Mouse (Mus musculus): ENCODE data around the gene Vps11. TPM values are rescaled to one million over a fixed set of nuclear protein-coding genes. Genes with fewer than 3 reads are reported as not detected.

Gene Vps11
- total and polyA plus RNA-seq, 3 experiments = 13.9 to 15.5 (median 15.3) TPM

DNA sequence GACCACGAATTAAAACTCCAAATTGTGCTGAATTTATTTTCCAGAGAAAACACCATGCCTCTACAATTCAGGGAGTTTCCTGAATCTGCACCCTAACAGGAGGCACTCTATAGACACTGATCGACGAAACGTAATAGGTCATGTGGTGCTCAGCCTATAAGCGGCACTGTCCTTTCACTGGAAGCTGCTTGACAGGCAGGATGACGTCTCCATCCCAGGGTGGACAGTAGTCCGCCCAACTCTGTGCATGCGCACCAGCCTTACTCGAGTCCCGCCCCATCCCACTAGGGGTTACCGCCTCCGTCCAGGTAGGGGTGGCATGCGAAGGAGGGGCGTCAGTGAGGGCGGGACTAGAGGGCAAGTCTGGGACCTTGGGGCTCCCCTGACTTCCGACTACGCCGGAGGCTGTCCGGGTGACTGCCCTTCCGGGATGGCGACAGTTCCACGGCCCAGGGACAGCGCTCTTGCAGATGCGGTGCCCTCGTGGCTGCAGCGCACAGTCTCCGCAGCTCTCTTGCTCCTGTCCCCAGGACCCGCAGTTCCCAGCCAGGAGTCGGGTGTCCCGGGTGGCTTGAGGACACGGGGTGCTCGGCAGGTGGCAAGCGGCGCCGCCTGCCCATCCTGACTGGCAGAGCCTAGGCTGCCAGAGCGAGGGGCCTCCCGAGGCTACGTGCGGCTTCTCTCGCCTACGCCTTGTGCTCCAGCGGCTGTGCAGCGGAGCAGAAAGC lies 35.4 kb upstream of the Vps11 start, which contains the start of gene Slc37a4:
Gene Slc37a4 (plus strand): TSS at position 169 of the 728 bp plus-strand sequence.
- TF ChIP-seq EP300 (IDR thresholded peaks at IDR 0.05; ENCODE audit: insufficient read depth, low read depth, low read length) = peak; percentile 71; the same call in 1 of the 2 replicates
- TF ChIP-seq CTCF (IDR thresholded peaks at IDR 0.05) = peak; percentile 18
- TF ChIP-seq POLR2A (IDR thresholded peaks at IDR 0.05; ENCODE audit: insufficient read depth, low read depth, low read length) = peak; percentile 84
- intact Hi-C loops (cut with DNase I) = no loop called here
- peak; percentile 92 to 97 for DNase-seq
- H3K9ac ChIP-seq (ENCODE audit: low read depth, low read length) = peak within 1 kb of the TSS; percentile 77
- peak within 1 kb of the TSS; percentile 96 for H3K27ac ChIP-seq
- WGBS = under 1% methylated on average over 43 of the region's 43 CpGs
- no peaks in the 10 kb centered on the region for H3K36me3 ChIP-seq (ENCODE audit: control insufficient read depth, insufficient read depth, low read length)
- H3K4me3 ChIP-seq = peak within 1 kb of the TSS; percentile 58
- H3K79me2 ChIP-seq (replicated peaks; ENCODE audit: control insufficient read depth, insufficient read depth, low read length) = no peaks in the 10 kb centered on the region
- peaks cover 8% of the 10 kb centered on the region for H3K4me1 ChIP-seq (ENCODE audit: control insufficient read depth, insufficient read depth, low read length)
- no peaks in the 10 kb centered on the region for H3K27me3 ChIP-seq (ENCODE audit: control insufficient read depth, insufficient read depth, low read length)

DNA sequence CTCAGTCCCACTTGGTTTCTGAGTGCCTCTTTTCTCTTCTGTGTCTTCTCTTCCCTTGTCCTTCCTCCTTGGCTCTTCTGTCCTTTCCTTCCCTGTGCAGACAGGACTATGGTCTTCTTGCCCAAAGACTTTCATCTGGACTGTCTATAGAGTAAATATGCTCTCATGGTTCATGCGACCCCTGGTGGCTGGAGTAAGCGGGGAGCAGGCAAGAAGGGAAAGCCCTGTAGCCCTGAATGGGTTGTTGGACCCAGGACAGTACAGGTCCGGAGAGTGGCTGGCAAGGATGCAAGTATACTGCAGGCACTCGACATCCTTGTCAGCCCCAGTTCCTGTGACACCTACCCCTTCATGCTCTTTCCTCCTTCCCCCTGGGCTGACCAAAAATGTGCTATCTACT lies 30.0 kb upstream of the Vps11 start:
- H3K27me3 ChIP-seq (ENCODE audit: control insufficient read depth, insufficient read depth, low read length) = no peaks in the 10 kb centered on the region
- no peak overlapping the region for H3K4me3 ChIP-seq
- H3K79me2 ChIP-seq (replicated peaks; ENCODE audit: control insufficient read depth, insufficient read depth, low read length) = no peaks in the 10 kb centered on the region
- H3K4me1 ChIP-seq (ENCODE audit: control insufficient read depth, insufficient read depth, low read length) = peaks cover 3% of the 10 kb centered on the region
- TF ChIP-seq EP300 (IDR thresholded peaks at IDR 0.05; ENCODE audit: insufficient read depth, low read depth, low read length) (no peak), CTCF (IDR thresholded peaks at IDR 0.05) (peak; percentile 92)
- no peaks in the 10 kb centered on the region for H3K36me3 ChIP-seq (ENCODE audit: control insufficient read depth, insufficient read depth, low read length)
- intact Hi-C loops (cut with DNase I) = loop anchor here (2.0 to 5.0 kb wide), 3 partner anchors 99 to 265 kb away; no protein-coding TSS in a partner anchor
- H3K27ac ChIP-seq = no peak overlapping the region
- 12% methylated on average over 4 of the region's 4 CpGs for WGBS
- H3K9ac ChIP-seq (ENCODE audit: low read depth, low read length) = no peak overlapping the region
- peak; percentile 68 to 79 for DNase-seq

DNA sequence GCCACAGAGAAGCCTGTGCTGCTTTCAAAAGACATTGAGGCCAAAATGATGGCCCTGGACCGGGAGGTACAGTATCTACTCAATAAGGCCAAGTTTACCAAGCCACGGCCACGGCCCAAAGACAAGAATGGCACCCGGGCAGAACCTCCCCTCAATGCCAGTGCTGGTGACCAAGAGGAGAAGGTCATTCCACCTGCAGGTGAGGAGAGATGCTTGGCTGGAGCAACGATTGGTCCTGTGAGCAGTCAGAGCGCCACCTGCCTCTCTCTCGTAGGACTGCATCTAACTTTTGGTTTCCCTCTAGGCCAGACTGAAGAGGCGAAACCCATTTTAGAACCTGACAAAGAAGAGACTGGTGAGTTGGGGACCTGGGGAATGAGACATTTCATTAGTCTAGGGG lies 27.8 kb upstream of the Vps11 start:
- intact Hi-C loops (cut with DNase I) = loop anchor here (10.0 kb wide), 1 partner anchor 404 kb away; no protein-coding TSS in a partner anchor
- H3K9ac ChIP-seq (ENCODE audit: low read depth, low read length) = no peak overlapping the region
- H3K79me2 ChIP-seq (replicated peaks; ENCODE audit: control insufficient read depth, insufficient read depth, low read length) = no peaks in the 10 kb centered on the region
- H3K27ac ChIP-seq = no peak overlapping the region
- H3K4me3 ChIP-seq = no peak overlapping the region
- WGBS = 60% methylated on average over 8 of the region's 8 CpGs
- TF ChIP-seq EP300 (IDR thresholded peaks at IDR 0.05; ENCODE audit: insufficient read depth, low read depth, low read length) = no peak
- TF ChIP-seq POLR2A (IDR thresholded peaks at IDR 0.05; ENCODE audit: insufficient read depth, low read depth, low read length) = no peak
- TF ChIP-seq CTCF (IDR thresholded peaks at IDR 0.05) = peak; percentile 79
- no peaks in the 10 kb centered on the region for H3K36me3 ChIP-seq (ENCODE audit: control insufficient read depth, insufficient read depth, low read length)
- H3K27me3 ChIP-seq (ENCODE audit: control insufficient read depth, insufficient read depth, low read length) = no peaks in the 10 kb centered on the region
- peak; percentile 35 to 53 for DNase-seq
- H3K4me1 ChIP-seq (ENCODE audit: control insufficient read depth, insufficient read depth, low read length) = no peaks in the 10 kb centered on the region

DNA sequence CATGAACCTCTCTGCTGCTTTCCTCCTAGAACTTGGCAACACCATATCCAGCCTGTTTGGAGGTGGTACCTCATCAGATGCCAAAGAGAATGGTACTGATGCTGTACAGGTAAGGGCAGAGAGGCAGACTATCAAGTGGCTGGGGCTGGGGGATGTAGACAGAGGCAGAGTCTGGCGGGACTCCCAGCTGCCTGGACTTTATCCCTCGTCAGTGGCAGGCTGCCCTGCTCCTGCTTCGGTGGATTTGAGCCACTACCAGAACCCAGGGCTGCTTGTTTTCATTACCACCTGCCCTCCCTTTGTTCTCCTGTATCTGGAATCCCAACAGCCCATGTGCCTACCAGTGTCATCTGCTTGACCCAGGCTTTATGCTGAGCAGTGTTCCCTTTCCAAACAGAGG lies 25.8 kb upstream of the Vps11 start:
- no peak for DNase-seq
- H3K27ac ChIP-seq = no peak overlapping the region
- no peaks in the 10 kb centered on the region for H3K79me2 ChIP-seq (replicated peaks; ENCODE audit: control insufficient read depth, insufficient read depth, low read length)
- intact Hi-C loops (cut with DNase I) = loop anchor here (10.0 kb wide), 1 partner anchor 402 kb away; no protein-coding TSS in a partner anchor
- 71% methylated on average over 3 of the region's 3 CpGs for WGBS
- no peak overlapping the region for H3K4me3 ChIP-seq
- no peak overlapping the region for H3K9ac ChIP-seq (ENCODE audit: low read depth, low read length)
- H3K27me3 ChIP-seq (ENCODE audit: control insufficient read depth, insufficient read depth, low read length) = no peaks in the 10 kb centered on the region
- no peaks in the 10 kb centered on the region for H3K36me3 ChIP-seq (ENCODE audit: control insufficient read depth, insufficient read depth, low read length)
- TF ChIP-seq EP300 (IDR thresholded peaks at IDR 0.05; ENCODE audit: insufficient read depth, low read depth, low read length) (no peak), POLR2A (IDR thresholded peaks at IDR 0.05; ENCODE audit: insufficient read depth, low read depth, low read length) (no peak), CTCF (IDR thresholded peaks at IDR 0.05) (no peak)
- H3K4me1 ChIP-seq (ENCODE audit: control insufficient read depth, insufficient read depth, low read length) = no peaks in the 10 kb centered on the region

DNA sequence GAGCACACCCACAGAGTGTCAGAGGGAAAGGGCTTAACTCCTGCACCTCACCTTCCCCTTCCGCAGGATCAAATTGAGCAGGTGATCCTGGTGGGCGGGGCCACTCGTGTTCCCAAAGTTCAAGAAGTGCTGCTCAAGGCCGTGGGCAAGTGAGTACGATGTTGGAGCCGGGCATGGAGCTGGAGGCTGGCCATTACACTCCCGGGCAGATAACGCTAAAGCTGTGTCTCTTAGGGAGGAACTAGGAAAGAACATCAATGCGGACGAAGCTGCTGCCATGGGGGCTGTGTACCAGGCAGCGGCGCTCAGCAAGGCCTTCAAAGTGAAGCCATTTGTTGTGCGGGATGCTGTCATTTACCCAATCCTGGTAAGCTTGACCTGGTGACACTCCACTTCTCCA lies 23.1 kb upstream of the Vps11 start:
- intact Hi-C loops (cut with DNase I) = loop anchor here (10.0 kb wide), 1 partner anchor 400 kb away; no protein-coding TSS in a partner anchor
- Histone ChIP-seq H3K27ac (no peak overlapping the region), H3K9ac (ENCODE audit: low read depth, low read length) (no peak overlapping the region), H3K4me1 (ENCODE audit: control insufficient read depth, insufficient read depth, low read length) (peaks cover 2% of the 10 kb centered on the region), H3K27me3 (ENCODE audit: control insufficient read depth, insufficient read depth, low read length) (no peaks in the 10 kb centered on the region), H3K36me3 (ENCODE audit: control insufficient read depth, insufficient read depth, low read length) (no peaks in the 10 kb centered on the region), H3K4me3 (no peak overlapping the region), H3K79me2 (replicated peaks; ENCODE audit: control insufficient read depth, insufficient read depth, low read length) (no peaks in the 10 kb centered on the region)
- TF ChIP-seq CTCF (IDR thresholded peaks at IDR 0.05) (no peak), EP300 (IDR thresholded peaks at IDR 0.05; ENCODE audit: insufficient read depth, low read depth, low read length) (no peak), POLR2A (IDR thresholded peaks at IDR 0.05; ENCODE audit: insufficient read depth, low read depth, low read length) (no peak)
- DNase-seq = no peak
- 91% methylated on average over 13 of the region's 13 CpGs for WGBS

DNA sequence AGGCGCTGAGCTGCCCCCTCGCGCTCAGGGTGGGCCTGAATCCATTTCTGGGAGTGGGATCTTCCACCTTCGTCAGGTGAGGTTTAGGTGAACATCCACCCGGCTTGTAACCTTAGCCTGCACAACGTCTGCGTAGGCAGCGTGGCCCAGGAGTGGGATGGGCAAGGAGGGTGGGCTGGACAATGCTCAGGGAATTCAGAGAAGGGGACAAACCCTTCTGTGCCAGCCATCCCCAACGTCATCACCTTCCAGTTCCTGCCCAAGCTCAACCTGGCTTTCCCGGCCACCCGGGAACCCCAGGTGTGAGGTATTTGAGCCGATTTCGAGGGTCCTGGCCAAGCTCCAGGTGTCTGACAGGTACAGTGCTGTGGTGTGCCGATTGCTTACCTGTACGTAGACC lies 18.4 kb upstream of the Vps11 start:
- TF ChIP-seq EP300 (IDR thresholded peaks at IDR 0.05; ENCODE audit: insufficient read depth, low read depth, low read length) (no peak), POLR2A (IDR thresholded peaks at IDR 0.05; ENCODE audit: insufficient read depth, low read depth, low read length) (no peak), CTCF (IDR thresholded peaks at IDR 0.05) (no peak)
- intact Hi-C loops (cut with DNase I) = loop anchor here (10.0 kb wide), 1 partner anchor 395 kb away; no protein-coding TSS in a partner anchor
- H3K27me3 ChIP-seq (ENCODE audit: control insufficient read depth, insufficient read depth, low read length) = no peaks in the 10 kb centered on the region
- DNase-seq = no peak
- WGBS = 5% methylated on average over 15 of the region's 15 CpGs
- H3K9ac ChIP-seq (ENCODE audit: low read depth, low read length) = peak overlapping the region; percentile 79
- no peaks in the 10 kb centered on the region for H3K36me3 ChIP-seq (ENCODE audit: control insufficient read depth, insufficient read depth, low read length)
- H3K79me2 ChIP-seq (replicated peaks; ENCODE audit: control insufficient read depth, insufficient read depth, low read length) = no peaks in the 10 kb centered on the region
- peaks cover 2% of the 10 kb centered on the region for H3K4me1 ChIP-seq (ENCODE audit: control insufficient read depth, insufficient read depth, low read length)
- H3K4me3 ChIP-seq = peak overlapping the region; percentile 80
- H3K27ac ChIP-seq = peak overlapping the region; percentile 89

Data from heart, adult 2 months (tissue).